Mouse (Mus musculus) lung, embryonic 15.5 days (tissue): Measurements from ENCODE around the gene Dock9. TPM values are rescaled to one million over a fixed set of nuclear protein-coding genes. Genes with fewer than 3 reads are reported as not detected.
"Not testable (repeated sequence)": the region's sequence is repeated elsewhere in the genome, so short reads cannot be mapped to it uniquely, and the experiment has no call there.

Experiments used
- ATAC-seq: fragments of 200-750 bp; cut with Nextera tagmentation; 2 replicates; pipeline ENCODE4 v1.8.0; 2017; ENCODE audit warnings: moderate number of reproducible peaks, borderline replicate concordance; ENCODE audit not compliant: low FRiP score, low TSS enrichment; ENCODE audit errors: extremely low read depth
- H3K27ac ChIP-seq: fragments of 300-500 bp; sonication (generic); 2 replicates; pipeline ENCODE4 v1.5.1; 2015; ENCODE audit warnings: moderate library complexity, mild to moderate bottlenecking, inconsistent platforms
- H3K27me3 ChIP-seq: fragments of 300-500 bp; sonication (generic); 2 replicates; pipeline ENCODE4 v1.6.1; 2015; ENCODE audit warnings: inconsistent platforms
- H3K36me3 ChIP-seq: fragments of 300-500 bp; sonication (generic); 2 replicates; pipeline ENCODE4 v1.6.1; 2015; ENCODE audit warnings: inconsistent platforms
- H3K4me1 ChIP-seq: fragments of 300-500 bp; sonication (generic); 2 replicates; pipeline ENCODE4 v1.6.1; 2015; ENCODE audit warnings: inconsistent platforms
- H3K4me2 ChIP-seq: fragments of 300-500 bp; sonication (generic); 2 replicates; pipeline ENCODE4 v1.6.1; 2015; ENCODE audit warnings: inconsistent platforms, mild to moderate bottlenecking, moderate library complexity
- H3K4me3 ChIP-seq: fragments of 300-500 bp; sonication (generic); 2 replicates; pipeline ENCODE4 v1.5.1; 2015; ENCODE audit warnings: mild to moderate bottlenecking, inconsistent platforms
- H3K9ac ChIP-seq: fragments of 300-500 bp; sonication (generic); 2 replicates; pipeline ENCODE4 v1.6.1; 2015; ENCODE audit warnings: inconsistent platforms
- H3K9me3 ChIP-seq: fragments of 300-500 bp; sonication (generic); 2 replicates; pipeline ENCODE4 v1.6.1; 2016; ENCODE audit warnings: inconsistent platforms
- WGBS: fragments of 180-500 bp; shearing (Covaris S2); methylation state at CpG from one replicate; pipeline ENCODE4 v1.1.7; 2015; 5-methylcytosine and 5-hydroxymethylcytosine counted together
- polyA plus RNA-seq: library from polyadenylated mRNA; unstranded; fragments of >200 nt; fragmentation: Nextera tagmentation; extraction: Ambion mirVana; gene quantifications from 2 replicates; pipeline ENCODE4 v1.2.1, GENCODE M21; 2015

The Dock9 gene
- polyA plus RNA-seq, 1 experiment from 2014 or later: 11.0 TPM

- no peak for ATAC-seq
- Histone ChIP-seq H3K9me3 (no peaks in the 10 kb centered on the region), H3K4me2 (no peak overlapping the region), H3K4me1 (0 out of 2 replicates have a peak, but pooled peaks cover 3% of the 10 kb centered on the region), H3K27ac (no peak overlapping the region), H3K36me3 (no peaks in the 10 kb centered on the region; the same call in 1 of the 2 replicates), H3K27me3 (no peaks in the 10 kb centered on the region), H3K4me3 (no peak overlapping the region), H3K9ac (no peak overlapping the region)
- 67% methylated on average over 12 of the region's 12 CpGs for WGBS
These were observed 170.9 kb downstream of the Dock9 start for GRCm38 (mm10) chr14:121626741-121627140.

- not testable (repeated sequence) for H3K27me3 ChIP-seq, H3K9me3 ChIP-seq, H3K9ac ChIP-seq, H3K4me1 ChIP-seq, H3K36me3 ChIP-seq, H3K27ac ChIP-seq, ATAC-seq, H3K4me2 ChIP-seq, H3K4me3 ChIP-seq
- 82% methylated on average over 6 of the region's 6 CpGs for WGBS
These were observed 173.6 kb downstream of the Dock9 start for GRCm38 (mm10) chr14:121623996-121624542.

- ATAC-seq: no peak
- H3K4me3 ChIP-seq: no peak overlapping the region
- WGBS: 94% methylated on average over 3 of the region's 3 CpGs
- no peaks in the 10 kb centered on the region for H3K4me1 ChIP-seq
- no peaks in the 10 kb centered on the region for H3K27me3 ChIP-seq
- H3K4me2 ChIP-seq: no peak overlapping the region
- peaks cover 4% of the 10 kb centered on the region; the same call in 1 of the 2 replicates for H3K36me3 ChIP-seq
- no peak overlapping the region for H3K27ac ChIP-seq
- no peaks in the 10 kb centered on the region for H3K9me3 ChIP-seq
- H3K9ac ChIP-seq: no peak overlapping the region
These were observed 175.8 kb downstream of the Dock9 start for GRCm38 (mm10) chr14:121621806-121622205.

DNA sequence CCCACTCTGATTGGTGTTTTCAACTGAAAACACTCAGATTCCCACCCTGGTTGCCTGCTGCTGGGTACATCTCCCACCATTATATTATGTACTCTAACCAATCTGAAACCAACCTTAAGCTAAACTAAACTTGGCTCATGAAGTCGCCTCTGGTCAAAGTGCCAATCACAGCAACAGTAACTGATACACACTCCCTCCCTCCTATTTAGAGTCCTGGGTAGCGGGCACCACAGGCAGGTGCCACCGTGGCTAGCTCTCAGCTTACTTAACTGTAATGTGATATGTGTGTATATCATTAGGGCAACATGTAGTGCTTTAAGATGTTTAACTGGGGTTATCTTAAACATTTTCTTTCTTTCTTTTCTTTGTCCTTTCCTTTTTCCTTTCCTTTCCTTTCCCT is 177.1 kb downstream of the Dock9 start:
- Histone ChIP-seq H3K4me3 (no peak overlapping the region), H3K9me3 (no peaks in the 10 kb centered on the region), H3K27me3 (no peaks in the 10 kb centered on the region), H3K36me3 (peaks cover 4% of the 10 kb centered on the region; the same call in 1 of the 2 replicates), H3K27ac (no peak overlapping the region), H3K9ac (no peak overlapping the region), H3K4me1 (no peaks in the 10 kb centered on the region), H3K4me2 (no peak overlapping the region)
- ATAC-seq: no peak
- WGBS: 75% methylated on average over 3 of the region's 3 CpGs

- 98% methylated on average over 7 of the region's 7 CpGs for WGBS
These were observed 177.5 kb downstream of the Dock9 start for GRCm38 (mm10) chr14:121620157-121620556.

GRCm38 (mm10) chr14:121617645-121618390 is 179.8 kb downstream of the Dock9 start:
- 65% methylated on average over 4 of the region's 4 CpGs for WGBS
- Histone ChIP-seq H3K27ac (no peak overlapping the region), H3K9ac (no peak overlapping the region), H3K9me3 (no peaks in the 10 kb centered on the region), H3K4me1 (no peaks in the 10 kb centered on the region), H3K4me2 (no peak overlapping the region), H3K4me3 (no peak overlapping the region), H3K36me3 (peaks cover 4% of the 10 kb centered on the region; the same call in 1 of the 2 replicates), H3K27me3 (no peaks in the 10 kb centered on the region)
- ATAC-seq: no peak

More at GRCm38 (mm10) chr14:121620157-121620556, 177.5 kb downstream of the Dock9 start:
- no peak overlapping the region for H3K4me2 ChIP-seq
- H3K4me3 ChIP-seq: no peak overlapping the region
- no peaks in the 10 kb centered on the region for H3K4me1 ChIP-seq
- H3K27me3 ChIP-seq: no peaks in the 10 kb centered on the region
- no peaks in the 10 kb centered on the region for H3K9me3 ChIP-seq
- peaks cover 4% of the 10 kb centered on the region; the same call in 1 of the 2 replicates for H3K36me3 ChIP-seq
- H3K27ac ChIP-seq: no peak overlapping the region
- ATAC-seq: no peak
- no peak overlapping the region for H3K9ac ChIP-seq

DNA sequence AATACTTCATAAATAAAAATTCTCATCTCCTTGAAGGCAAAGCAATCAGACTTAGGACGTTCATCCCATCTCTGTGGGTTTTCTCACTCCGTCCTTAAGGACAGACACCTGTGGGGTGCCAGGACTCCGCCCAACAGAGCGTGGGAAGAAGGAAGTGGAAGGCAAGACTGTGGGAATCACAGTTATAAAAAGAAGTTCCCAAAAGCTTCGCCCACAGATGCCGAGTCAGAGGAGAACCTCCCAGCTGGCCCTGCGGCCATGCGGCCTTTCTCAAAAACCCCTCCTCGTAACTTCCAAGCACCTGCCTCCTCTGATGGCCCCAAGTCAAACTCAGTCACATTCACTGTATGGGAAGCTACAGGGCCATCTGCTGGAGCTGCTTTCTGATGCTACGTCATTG is 182.2 kb downstream of the Dock9 start:
- Histone ChIP-seq H3K9me3 (no peaks in the 10 kb centered on the region), H3K27ac (no peak overlapping the region), H3K4me2 (no peak overlapping the region), H3K27me3 (no peaks in the 10 kb centered on the region), H3K4me3 (no peak overlapping the region), H3K4me1 (no peaks in the 10 kb centered on the region), H3K36me3 (peaks cover 4% of the 10 kb centered on the region; the same call in 1 of the 2 replicates), H3K9ac (no peak overlapping the region)
- ATAC-seq: no peak
- 83% methylated on average over 10 of the region's 10 CpGs for WGBS

DNA sequence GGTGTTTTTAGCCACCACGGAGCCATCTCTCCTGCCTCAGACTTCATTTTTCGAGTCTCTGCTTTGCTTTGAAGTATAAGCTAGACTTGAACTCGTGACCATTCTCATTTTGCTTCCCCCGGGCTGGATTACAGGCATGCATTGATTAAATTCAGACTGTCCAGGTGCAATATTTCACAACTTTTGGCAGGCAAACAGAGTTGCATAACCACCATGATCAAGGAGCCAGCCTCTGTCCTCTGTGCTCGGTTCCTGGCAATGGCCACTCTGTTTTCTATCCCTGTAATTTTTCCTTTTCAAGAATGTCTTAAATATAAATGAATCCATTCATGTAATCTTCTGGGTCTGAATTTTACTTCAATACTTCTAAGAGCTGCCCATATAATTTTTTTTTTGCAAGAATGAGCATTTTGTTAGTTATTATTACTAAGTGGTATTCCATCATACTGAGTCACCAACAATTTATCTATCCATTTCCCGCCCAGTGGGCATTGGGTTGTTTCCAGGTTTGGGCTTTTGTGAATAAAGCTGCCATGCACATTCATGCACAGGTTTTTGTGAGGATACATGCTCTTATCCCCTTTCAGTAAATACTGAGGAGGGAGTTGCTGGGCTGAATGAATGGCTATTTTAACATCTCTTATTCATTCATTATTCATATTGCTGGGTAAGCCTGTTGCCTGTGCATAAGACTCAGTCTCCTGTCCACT is 183.0 kb downstream of the Dock9 start:
- Histone ChIP-seq H3K9me3 (no peaks in the 10 kb centered on the region), H3K36me3 (peaks cover 4% of the 10 kb centered on the region; the same call in 1 of the 2 replicates), H3K4me3 (no peak overlapping the region), H3K4me1 (no peaks in the 10 kb centered on the region), H3K4me2 (no peak overlapping the region), H3K27ac (no peak overlapping the region), H3K27me3 (no peaks in the 10 kb centered on the region), H3K9ac (no peak overlapping the region)
- no peak for ATAC-seq
- WGBS: 80% methylated on average over 6 of the region's 6 CpGs

DNA sequence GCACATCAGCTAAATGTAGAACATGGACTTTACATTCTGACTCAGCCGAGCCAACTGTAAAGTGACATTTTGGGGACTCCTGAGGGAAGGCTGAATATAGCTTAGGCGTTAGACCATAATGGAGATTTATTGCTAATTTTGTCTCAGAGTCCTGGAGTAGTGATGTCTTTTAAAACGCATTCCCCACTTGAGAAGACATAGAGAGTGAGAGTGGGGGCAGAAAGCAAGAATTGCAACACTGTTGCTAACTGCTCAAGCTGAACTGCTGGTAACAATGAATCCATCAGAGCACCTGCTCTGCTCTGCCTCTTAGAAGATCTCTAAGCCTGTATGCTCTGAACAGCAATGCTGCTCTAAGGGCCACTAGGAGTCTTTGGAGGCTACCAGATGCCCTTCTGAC is 184.1 kb downstream of the Dock9 start:
- no peak for ATAC-seq
- H3K27me3 ChIP-seq: no peaks in the 10 kb centered on the region
- H3K4me3 ChIP-seq: no peak overlapping the region
- H3K9ac ChIP-seq: no peak overlapping the region
- H3K4me2 ChIP-seq: no peak overlapping the region
- peaks cover under 1% of the 10 kb centered on the region; the same call in 1 of the 2 replicates for H3K4me1 ChIP-seq
- H3K27ac ChIP-seq: no peak overlapping the region
- H3K36me3 ChIP-seq: no peaks in the 10 kb centered on the region
- no peaks in the 10 kb centered on the region for H3K9me3 ChIP-seq
- WGBS: 84% methylated on average over 3 of the region's 3 CpGs

- Histone ChIP-seq H3K4me1 (peaks cover 5% of the 10 kb centered on the region; the same call in 1 of the 2 replicates), H3K27ac (no peak overlapping the region), H3K4me3 (no peak overlapping the region), H3K36me3 (no peaks in the 10 kb centered on the region), H3K9me3 (no peaks in the 10 kb centered on the region), H3K9ac (no peak overlapping the region), H3K4me2 (no peak overlapping the region), H3K27me3 (no peaks in the 10 kb centered on the region)
- 90% methylated on average over 4 of the region's 4 CpGs for WGBS
- ATAC-seq: no peak
These were observed 184.7 kb downstream of the Dock9 start for GRCm38 (mm10) chr14:121612926-121613325.

GRCm38 (mm10) chr14:121611533-121611932 is 186.1 kb downstream of the Dock9 start:
- H3K36me3 ChIP-seq: no peaks in the 10 kb centered on the region
- H3K9ac ChIP-seq: no peak overlapping the region
- peaks cover 5% of the 10 kb centered on the region; the same call in 1 of the 2 replicates for H3K4me1 ChIP-seq
- H3K9me3 ChIP-seq: no peaks in the 10 kb centered on the region
- H3K4me3 ChIP-seq: no peak overlapping the region
- H3K27ac ChIP-seq: no peak overlapping the region
- 67% methylated on average over 4 of the region's 4 CpGs for WGBS
- no peak overlapping the region for H3K4me2 ChIP-seq
- no peak for ATAC-seq
- H3K27me3 ChIP-seq: no peaks in the 10 kb centered on the region

DNA sequence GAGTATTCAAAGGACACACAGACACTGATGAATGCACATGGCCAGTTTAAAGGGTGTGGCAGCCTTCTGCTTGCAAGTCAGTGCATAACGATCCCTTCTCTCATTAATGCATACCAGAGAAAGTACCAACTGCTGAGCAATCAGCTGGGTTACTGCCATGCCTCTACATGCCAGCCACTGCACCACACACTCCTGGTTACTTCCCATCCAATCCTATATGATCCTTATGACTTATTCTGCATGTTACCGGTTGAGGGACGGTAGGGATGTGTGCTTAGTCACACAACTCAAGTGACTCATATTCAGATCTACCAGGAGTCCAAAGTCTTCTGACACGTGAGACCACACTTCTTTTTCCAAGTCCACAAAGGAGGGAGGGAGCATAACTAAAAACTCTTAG is 186.5 kb downstream of the Dock9 start:
- H3K9me3 ChIP-seq: no peaks in the 10 kb centered on the region
- no peak overlapping the region for H3K9ac ChIP-seq
- no peak overlapping the region for H3K4me2 ChIP-seq
- peaks cover 5% of the 10 kb centered on the region; the same call in 1 of the 2 replicates for H3K4me1 ChIP-seq
- no peaks in the 10 kb centered on the region for H3K27me3 ChIP-seq
- no peak for ATAC-seq
- WGBS: 83% methylated on average over 4 of the region's 4 CpGs
- no peak overlapping the region for H3K4me3 ChIP-seq
- H3K36me3 ChIP-seq: no peaks in the 10 kb centered on the region
- no peak overlapping the region for H3K27ac ChIP-seq
